Mouse (Mus musculus) yolk sac, embryonic 10.5 days (tissue): ENCODE data around the gene Srd5a2.
"Not testable (repeated sequence)": the region's sequence is repeated elsewhere in the genome, so short reads cannot be mapped to it uniquely, and the experiment has no call there.

ENCODE experiments used
- DNase-seq: peaks from one replicate; pipeline ENCODE4 v3.0.0-alpha.2; 2017; ENCODE audit warnings: low spot score

The Srd5a2 gene

DNA sequence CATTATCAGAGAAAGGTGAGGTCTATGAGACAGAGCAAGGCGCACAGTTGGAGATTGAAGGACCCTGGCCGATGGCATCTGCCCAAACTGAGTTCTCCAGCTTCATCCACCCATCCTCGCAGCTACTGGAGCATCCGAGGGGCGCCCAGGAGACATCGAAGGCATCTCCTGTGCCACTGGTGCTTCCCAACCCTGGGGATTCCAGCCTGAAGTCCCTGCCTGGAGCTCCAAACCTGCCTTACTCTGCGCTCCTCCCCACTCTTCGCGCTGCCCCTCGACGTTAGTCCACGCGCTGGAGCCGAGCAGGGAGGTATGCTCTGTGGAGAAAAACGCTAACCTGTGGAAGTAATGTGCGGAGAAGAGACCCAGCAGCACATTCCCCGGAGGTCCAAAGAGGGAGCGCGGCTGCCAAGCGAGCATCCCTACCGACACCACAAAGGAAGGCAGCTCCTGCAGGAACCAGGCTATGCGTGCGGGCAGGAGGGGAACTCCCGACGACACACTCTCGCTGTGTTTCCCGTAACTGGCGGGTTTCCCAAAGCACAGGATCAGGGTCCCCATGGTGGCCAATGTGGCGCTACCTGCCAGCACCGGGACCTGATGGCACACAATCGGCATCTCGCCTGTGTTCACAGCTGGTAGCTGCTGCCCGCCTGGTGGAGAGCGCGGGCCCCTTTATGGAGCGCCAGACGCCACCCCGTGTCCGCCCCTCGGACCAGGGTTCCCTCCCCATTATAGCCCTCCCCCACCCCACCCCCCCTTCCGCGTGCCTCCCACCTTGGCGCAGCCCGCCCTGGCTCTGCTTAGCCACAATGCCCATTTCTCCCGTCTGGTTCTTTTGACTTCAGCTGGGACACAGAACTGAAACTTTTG lies at the start of gene Srd5a2:
Gene Srd5a2, minus strand, starts transcription at position 707 of the 873 bp plus-strand sequence.
- DNase-seq = no peak

DNA sequence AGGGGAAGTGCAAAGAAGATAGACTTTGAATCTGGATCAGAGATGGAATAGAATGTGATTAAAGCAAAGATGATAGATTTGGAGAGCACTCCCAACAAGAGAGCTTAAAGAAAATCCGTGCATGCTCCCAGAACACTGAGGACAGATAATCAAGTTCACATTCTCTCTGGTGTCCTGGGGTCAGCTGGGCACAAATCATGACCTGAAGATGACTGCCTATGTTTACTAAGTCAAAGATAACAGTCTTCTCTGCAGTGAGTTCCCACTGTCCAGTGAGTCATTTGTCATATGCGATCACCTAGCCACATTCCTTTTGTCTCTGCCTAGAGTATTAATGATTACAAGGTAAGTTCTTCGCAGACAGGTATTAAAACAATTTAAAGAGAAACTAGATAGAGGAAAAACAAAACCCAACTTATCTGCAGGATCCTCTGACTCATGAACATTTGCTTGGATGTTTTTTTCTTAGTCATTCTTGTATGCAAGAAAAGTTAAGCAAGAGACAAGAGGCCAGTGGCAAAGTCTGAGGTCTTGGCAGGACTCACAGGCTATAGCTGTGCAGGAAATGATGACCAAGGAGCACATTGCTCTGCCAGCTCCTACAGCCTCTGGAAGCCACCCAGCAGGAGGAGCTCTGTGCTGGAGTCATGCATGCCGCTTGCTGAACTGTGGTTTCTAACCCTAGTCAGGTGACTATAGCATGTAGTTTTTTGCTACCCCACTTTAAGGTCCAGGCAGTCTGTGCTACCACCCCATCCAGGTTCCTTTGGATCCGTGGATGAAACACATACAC lies 41.4 kb upstream of the Srd5a2 start:
- DNase-seq = peak; percentile 5

- DNase-seq = no peak
Measured at GRCm38 (mm10) chr17:74088016-74088415, 40.3 kb upstream of the Srd5a2 start.

DNA sequence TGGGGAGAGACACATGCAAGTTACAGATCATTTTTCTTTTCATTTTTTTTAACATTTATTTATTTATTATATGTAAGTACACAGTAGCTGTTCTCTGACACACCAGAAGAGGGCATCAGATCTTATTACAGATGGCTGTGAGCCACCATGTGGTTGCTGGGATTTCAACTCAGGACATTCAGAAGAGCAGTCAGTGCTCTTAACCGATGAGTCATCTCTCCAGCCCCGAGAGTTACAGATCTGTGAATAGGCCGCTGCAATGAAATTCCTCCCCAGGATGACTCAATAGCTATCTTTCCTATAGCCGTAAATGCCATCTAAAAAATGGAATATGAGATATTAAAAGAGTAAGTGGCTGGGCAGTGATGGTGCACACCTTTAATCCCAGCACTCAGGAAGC lies 35.7 kb upstream of the Srd5a2 start:
- no peak for DNase-seq

GRCm38 (mm10) chr17:74080076-74080615 lies 32.4 kb upstream of the Srd5a2 start:
- DNase-seq = no peak

- DNase-seq = peak; percentile 7
Measured at GRCm38 (mm10) chr17:74078776-74079495, 31.2 kb upstream of the Srd5a2 start.

GRCm38 (mm10) chr17:74073067-74073466 lies 25.4 kb upstream of the Srd5a2 start:
- DNase-seq = not testable (repeated sequence)

DNA sequence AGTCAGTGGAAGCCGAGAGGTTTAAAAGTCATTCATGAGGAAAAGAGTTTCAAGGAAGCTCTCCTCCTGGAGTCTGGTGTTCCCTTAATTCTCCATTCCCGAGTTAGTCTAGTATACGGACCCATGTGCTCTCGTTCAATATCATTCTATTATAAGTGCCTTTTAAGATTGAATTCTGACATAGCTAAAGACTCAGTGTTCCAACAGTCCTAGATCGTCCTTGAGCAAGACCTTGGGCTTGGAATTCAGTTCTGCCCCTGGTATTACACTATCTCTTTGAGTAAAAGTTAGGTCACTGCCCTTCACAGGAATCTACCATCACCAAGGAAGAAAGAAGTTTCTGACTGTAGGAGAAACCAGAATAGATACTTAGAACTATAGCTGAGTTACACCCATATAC lies 15.0 kb upstream of the Srd5a2 start:
- DNase-seq = not testable (repeated sequence)

DNA sequence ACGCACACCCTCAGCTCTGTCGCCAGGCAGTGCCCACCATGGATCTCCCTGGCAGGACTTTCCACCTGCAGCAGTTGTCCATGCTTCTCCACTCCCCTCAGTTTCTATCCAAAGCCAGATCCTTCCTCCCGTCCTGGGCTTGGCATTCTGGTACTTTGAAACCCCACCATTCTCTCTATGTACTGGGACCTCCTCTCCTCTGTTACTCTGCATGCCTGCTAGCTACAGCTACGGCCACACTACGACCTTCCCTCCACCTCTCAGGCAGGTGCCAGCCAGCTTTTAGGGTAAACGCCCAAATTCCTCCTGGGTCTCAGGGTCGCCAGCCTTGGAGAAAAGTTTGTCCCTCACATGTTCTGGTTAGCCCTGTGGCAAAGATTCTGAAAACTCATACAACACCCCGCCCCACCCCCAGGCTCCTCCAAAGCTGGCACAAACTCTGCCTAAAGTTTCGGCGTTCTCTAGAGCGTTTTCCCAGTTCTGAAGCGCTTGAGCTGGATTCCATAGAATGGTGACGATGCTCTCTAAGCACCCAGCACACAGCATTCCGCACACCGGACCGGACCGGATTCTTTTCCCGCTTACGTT lies 607 bp upstream of the Srd5a2 start:
- no peak for DNase-seq

DNA sequence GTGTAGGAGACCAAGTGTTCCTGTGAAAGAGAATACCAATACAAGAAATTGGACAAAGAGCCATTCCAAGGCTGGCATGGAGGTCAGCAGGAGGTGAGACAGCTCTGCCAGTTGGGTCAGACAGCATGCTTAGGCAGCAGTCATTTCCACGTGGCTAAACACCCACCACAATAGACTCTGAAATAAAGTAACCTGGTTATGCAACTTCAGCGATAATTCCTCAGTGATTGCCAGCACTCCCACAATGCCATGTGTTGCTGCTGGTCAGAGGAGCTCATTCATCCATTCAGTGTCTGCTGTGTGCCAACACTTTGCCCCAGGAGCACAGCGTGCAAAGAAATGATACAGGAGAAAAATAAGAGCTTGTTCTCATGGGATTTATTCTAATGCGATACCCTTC lies 4.0 kb downstream of the Srd5a2 start:
- no peak for DNase-seq

DNA sequence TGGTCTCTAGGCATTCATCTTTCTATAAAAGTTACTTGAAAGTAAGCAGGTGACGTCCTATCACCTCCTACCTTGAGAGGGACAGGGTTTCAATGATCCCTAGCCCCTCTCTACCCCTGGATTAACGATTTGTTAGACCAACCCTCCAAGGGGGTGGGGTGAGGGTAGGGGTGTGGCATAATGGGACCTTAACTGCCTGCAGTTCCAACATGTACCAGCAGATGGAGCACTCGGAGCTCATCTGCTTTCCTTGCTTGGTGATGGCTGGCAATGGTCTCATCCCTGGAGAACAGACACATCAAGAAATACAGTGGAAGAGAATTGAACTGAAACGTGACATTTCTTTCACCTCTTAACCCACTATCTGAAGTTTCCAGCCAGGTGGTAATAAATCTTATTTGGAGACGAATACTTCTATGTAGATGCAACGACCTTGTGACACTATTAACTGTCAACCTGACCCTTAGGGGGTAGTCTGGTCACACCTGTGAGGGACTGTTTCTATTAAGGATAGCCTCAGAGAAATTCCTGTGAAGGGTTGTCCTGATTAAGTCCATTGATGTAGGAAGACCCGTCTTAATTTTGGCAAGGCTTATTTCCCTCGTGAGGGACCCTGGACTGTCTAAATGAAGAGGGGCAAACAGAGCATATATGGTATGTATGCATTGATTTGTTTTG lies 27.1 kb downstream of the Srd5a2 start:
- peak; percentile 53 for DNase-seq

GRCm38 (mm10) chr17:74018281-74018680 lies 29.4 kb downstream of the Srd5a2 start:
- no peak for DNase-seq

GRCm38 (mm10) chr17:74017649-74018048 lies 30.1 kb downstream of the Srd5a2 start:
- no peak for DNase-seq

DNA sequence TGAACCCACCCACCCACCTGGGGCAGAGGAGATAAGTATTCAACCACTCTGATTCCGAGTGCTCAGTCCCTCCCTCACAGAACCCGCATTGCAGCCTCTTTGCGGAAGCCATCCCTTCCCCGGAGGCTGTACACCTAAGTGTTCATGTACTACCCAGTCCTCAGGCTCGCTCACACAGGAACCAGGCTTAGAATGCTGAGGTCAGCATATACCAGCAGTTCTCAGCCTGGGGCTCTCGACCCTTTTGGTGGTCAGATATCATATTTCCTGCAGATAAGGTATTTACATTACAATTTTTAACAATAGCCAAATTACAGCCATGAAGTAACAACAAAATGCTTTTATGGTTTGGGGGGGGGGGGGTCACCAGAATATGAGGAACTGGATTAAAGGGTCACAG lies 32.6 kb downstream of the Srd5a2 start:
- DNase-seq = no peak

DNA sequence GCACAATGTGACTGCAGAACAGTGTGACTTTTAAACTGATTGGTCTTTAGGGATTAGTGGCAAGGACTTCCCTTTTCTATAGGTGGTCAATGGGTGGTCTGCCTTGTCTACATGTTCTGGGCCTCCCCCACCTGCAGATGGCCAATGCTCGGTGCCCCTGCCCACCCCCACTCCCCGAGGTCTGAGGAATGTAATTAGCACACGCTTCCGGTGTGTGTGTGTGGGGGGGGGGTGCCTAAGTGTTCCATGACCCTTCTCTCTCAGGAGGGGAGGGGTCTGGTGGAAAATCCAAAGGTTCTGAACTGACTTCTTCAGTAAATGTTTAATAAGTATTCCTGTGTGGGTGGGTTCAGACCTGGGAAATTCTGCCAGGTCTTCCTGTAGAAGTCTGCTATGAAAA lies 39.0 kb downstream of the Srd5a2 start:
- DNase-seq = no peak

DNA sequence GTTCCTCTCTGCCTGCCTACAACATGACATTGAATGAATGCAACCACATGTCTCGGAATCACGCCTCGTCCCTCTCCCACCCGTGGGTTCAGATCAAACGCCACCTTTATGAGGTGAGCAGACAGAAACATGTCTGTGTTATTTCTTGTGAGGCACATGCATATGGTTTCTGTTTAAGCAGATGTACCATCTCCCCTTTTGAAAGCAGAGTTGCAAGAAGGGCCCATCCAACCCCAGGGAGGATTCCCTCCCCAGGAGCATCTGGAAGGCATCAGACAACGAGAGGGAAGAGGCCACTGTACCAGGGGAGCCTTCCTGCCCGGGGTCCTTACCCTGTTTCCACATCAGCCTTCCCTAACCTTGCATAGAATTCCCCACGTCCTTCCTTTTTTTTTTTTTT lies 40.7 kb downstream of the Srd5a2 start:
- no peak for DNase-seq

- DNase-seq = no peak
Measured at GRCm38 (mm10) chr17:74002396-74002795, 45.3 kb downstream of the Srd5a2 start.

DNA sequence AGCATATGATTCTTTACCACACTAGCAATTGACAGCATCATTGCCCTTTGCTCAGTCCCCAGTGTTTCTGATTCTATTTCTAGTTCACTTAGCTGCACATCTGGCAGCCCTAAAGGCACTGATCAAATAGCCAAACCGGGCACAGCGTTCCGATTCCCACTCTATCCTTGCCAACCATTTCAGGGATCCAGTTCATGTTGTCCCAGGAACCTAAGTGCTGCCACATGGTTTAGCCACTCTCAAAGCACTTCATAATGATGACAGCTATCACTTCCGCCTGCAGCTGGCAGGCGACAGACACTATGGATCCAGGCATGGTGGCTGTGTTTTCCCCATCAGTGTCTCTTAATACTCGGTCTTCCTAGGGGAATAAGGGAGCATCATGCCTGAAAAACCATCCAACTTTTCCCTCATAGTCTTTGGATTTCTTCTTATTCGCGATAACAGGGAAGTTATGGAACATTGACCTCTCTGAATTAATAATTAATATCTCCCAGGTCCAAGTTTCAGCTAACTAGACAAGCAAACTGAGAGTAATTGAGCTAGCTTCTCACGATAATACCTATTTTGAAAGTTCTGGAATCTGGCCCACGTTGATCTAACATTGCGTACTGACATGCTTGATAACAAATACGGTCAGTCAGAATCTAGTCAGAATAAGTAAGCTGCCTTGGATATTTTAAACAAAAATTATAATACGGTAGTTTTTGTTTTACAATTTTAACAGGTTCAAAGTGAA lies 51.6 kb downstream of the Srd5a2 start:
- no peak for DNase-seq

GRCm38 (mm10) chr17:73991264-73991663 lies 56.5 kb downstream of the Srd5a2 start:
- no peak for DNase-seq

DNA sequence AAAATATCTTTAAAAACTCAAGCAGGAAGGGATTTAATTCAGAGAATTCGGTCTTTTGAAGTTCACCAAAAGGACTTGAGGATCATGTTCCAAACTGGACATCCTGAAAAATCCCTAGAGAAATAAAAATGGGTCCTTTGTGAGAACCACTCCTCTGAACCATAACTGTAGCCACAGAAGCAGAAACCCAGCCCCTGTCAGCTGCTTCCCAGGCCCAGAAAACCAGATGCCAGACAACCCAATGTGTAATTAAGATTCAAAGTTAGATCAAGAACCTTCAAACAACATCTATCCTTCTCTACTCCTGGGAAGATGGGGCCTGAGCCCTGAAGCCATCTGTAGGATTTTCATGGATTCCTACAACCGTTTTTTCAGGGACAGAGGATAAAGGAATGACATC lies 61.1 kb downstream of the Srd5a2 start:
- DNase-seq = no peak

GRCm38 (mm10) chr17:73985936-73986335 lies 61.8 kb downstream of the Srd5a2 start:
- no peak for DNase-seq
